Mouse (Mus musculus) liver, embryonic 13.5 days (tissue): ENCODE results near the gene Rnase2b. TPM values are rescaled to one million over a fixed set of nuclear protein-coding genes. Genes with fewer than 3 reads are reported as not detected.

Experiments used
- ATAC-seq: fragments of 200-750 bp; cut with Nextera tagmentation; 2 replicates; pipeline ENCODE4 v1.8.0; 2017; ENCODE audit warnings: low read depth, mild to moderate bottlenecking, moderate number of reproducible peaks, moderate library complexity
- DNase-seq: peaks from one replicate; pipeline ENCODE4 v3.0.0; 2022
- H3K27ac ChIP-seq: fragments of 300-500 bp; sonication (generic); 2 replicates; pipeline ENCODE4 v1.5.1; 2015; ENCODE audit warnings: moderate library complexity, mild to moderate bottlenecking, inconsistent platforms
- H3K27me3 ChIP-seq: fragments of 300-500 bp; sonication (generic); 2 replicates; pipeline ENCODE4 v1.6.1; 2015; ENCODE audit warnings: mild to moderate bottlenecking, inconsistent platforms
- H3K36me3 ChIP-seq: fragments of 300-500 bp; sonication (generic); 2 replicates; pipeline ENCODE4 v1.6.1; 2015; ENCODE audit warnings: mild to moderate bottlenecking, inconsistent platforms
- H3K4me1 ChIP-seq: fragments of 300-500 bp; sonication (generic); replicated peaks from 2 replicates; pipeline ENCODE4 v1.6.1; 2015; ENCODE audit warnings: inconsistent platforms
- H3K4me2 ChIP-seq: fragments of 300-500 bp; sonication (generic); 2 replicates; pipeline ENCODE4 v1.6.1; 2015; ENCODE audit warnings: inconsistent platforms, mild to moderate bottlenecking, moderate library complexity
- H3K4me3 ChIP-seq: fragments of 300-500 bp; sonication (generic); replicated peaks from 2 replicates; pipeline ENCODE4 v1.5.1; 2015; ENCODE audit warnings: mild to moderate bottlenecking, inconsistent platforms
- H3K9ac ChIP-seq: fragments of 300-500 bp; sonication (generic); 2 replicates; pipeline ENCODE4 v1.6.1; 2015; ENCODE audit warnings: mild to moderate bottlenecking, inconsistent platforms
- H3K9me3 ChIP-seq: fragments of 300-500 bp; sonication (generic); replicated peaks from 2 replicates; pipeline ENCODE4 v1.6.1; 2016; ENCODE audit warnings: inconsistent platforms
- WGBS: fragments of 180-500 bp; shearing (Covaris S2); methylation state at CpG from one replicate; pipeline ENCODE4 v1.1.7; 2015; ENCODE audit not compliant: insufficient replicate concordance; 5-methylcytosine and 5-hydroxymethylcytosine counted together
- polyA plus RNA-seq: library from polyadenylated mRNA; unstranded; fragments of >200 nt; fragmentation: Nextera tagmentation; extraction: Ambion mirVana; gene quantifications from 2 replicates; pipeline ENCODE4 v1.2.1, GENCODE M21; 2015

The Rnase2b gene
- polyA plus RNA-seq, 1 experiment from 2014 or later: not detected

DNA sequence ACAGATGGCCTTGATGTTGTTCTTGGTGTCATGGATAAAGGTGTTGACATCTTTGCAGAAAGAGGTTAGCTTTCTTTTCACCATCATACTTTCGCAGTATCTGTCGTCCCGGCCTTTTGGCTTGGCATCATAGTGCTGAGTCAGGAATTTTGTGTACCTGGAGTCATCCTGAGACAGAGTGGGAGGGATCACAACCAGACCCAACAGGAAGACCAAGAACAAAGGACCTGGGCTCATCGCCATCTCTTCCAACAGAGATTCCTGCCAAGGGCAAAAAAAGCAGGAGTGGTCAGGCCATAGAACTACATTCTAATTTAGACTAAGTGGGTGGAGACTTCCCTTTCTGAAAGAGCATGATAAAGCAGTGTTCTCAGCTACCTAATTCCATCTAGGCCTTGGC lies 33.6 kb downstream of the Rnase2b start:
- Histone ChIP-seq H3K9ac (no peak overlapping the region), H3K4me1 (no peaks in the 10 kb centered on the region), H3K4me2 (no peak overlapping the region), H3K4me3 (no peak overlapping the region), H3K27ac (no peak overlapping the region), H3K36me3 (no peaks in the 10 kb centered on the region), H3K9me3 (no peaks in the 10 kb centered on the region), H3K27me3 (no peaks in the 10 kb centered on the region)
- WGBS: 79% methylated on average over 4 of the region's 4 CpGs
- ATAC-seq: no peak
- no peak for DNase-seq

DNA sequence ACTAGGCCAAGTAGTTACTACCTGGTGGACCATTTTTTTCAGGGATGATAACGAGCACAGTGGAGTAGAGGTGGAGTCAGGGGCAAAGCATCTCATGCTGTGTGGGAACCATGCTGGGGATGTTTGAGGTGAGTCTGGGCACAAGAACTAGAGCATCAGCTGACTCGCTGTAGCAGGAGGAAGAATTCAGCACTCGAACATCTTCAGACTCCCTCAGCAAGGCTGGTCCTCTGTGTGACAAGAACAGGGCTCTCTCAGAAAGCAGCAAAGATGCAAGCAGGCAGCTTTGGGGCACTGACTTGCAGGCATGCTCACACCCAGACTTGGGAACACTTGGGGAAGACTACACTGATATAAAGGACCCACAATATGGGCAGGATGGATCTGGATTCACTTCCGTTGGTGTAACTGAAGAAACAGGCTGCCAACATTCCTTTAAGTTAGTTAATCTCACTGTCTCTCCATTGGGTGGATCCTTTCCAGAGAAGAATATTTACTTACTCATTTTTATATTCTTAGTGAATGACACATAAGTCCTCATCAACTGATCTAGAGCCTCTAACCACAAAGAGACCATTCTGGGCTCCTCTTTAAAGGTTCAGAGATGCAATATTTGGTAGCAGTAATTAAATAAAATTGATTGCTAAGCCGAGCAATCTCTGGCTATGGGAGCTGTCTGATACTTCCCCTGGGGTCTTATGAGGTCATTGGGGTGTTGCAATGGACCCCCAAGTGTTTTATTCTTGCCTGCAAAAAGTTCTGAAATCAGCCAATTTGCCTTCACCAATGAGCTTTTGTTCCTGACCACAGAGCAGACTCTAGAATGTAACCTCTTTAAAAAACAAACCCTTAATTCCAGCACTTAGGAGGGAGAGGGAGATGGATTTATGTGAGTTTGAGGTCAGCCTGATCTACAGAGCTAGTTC lies 37.3 kb downstream of the Rnase2b start, which contains the start of gene Ang2:
Gene Ang2, minus strand, starts transcription at position 51 of the 926 bp plus-strand sequence.
- Histone ChIP-seq H3K4me1 (no peaks in the 10 kb centered on the region), H3K36me3 (no peaks in the 10 kb centered on the region), H3K27ac (no peak within 1 kb of the TSS), H3K4me2 (no peak within 1 kb of the TSS), H3K4me3 (no peak within 1 kb of the TSS), H3K27me3 (no peaks in the 10 kb centered on the region), H3K9me3 (no peaks in the 10 kb centered on the region), H3K9ac (no peak within 1 kb of the TSS)
- DNase-seq (no peak), ATAC-seq (no peak)
- 58% methylated on average over 5 of the region's 5 CpGs for WGBS

DNA sequence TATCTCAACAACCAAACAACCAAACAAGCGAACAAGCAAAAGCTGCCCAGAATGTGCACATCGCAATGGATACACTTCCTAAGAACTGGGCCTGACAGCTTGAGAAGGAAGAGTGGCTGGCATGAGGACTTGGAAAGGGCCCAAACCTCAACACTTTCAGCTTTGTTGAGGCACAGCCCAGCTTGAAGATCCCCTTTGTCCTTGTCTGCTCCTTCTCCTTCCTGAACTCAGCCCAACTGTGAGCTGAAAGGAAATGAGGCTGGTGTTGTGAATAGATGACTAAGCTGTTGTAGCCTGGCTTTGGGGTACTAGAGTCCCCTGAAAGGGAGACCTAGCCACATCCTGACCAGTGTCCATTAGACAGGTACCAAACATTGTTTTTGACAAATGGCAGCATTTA lies 38.0 kb downstream of the Rnase2b start:
- ATAC-seq (no peak), DNase-seq (no peak)
- WGBS: 72% methylated on average over 2 of the region's 2 CpGs
- Histone ChIP-seq H3K27me3 (no peaks in the 10 kb centered on the region), H3K9me3 (no peaks in the 10 kb centered on the region), H3K36me3 (no peaks in the 10 kb centered on the region), H3K4me2 (no peak overlapping the region), H3K4me3 (no peak overlapping the region), H3K27ac (no peak overlapping the region), H3K9ac (no peak overlapping the region), H3K4me1 (no peaks in the 10 kb centered on the region)

DNA sequence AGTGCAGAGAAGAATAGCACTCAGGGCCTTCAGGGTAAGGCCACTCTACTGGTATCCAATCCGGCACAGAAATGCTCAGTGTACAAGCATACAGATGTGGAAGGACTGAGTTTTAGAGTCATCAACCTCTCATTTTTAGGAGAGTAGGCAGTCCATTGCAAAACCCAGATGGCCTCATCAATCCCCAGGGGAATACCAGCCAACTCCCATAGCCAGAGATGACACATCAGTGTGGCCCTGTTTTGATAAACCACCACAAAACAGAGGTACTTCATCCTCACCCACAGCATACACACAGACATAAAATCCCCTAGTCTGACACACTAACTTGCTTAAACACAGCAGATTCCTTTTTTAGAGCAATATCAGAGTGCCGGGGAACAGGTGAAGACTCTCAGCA lies 38.4 kb downstream of the Rnase2b start:
- Histone ChIP-seq H3K4me1 (no peaks in the 10 kb centered on the region), H3K36me3 (no peaks in the 10 kb centered on the region), H3K4me2 (no peak overlapping the region), H3K27ac (no peak overlapping the region), H3K4me3 (no peak overlapping the region), H3K9ac (no peak overlapping the region), H3K27me3 (no peaks in the 10 kb centered on the region), H3K9me3 (no peaks in the 10 kb centered on the region)
- no peak for DNase-seq
- no peak for ATAC-seq
- WGBS: 73% methylated on average over 2 of the region's 2 CpGs

DNA sequence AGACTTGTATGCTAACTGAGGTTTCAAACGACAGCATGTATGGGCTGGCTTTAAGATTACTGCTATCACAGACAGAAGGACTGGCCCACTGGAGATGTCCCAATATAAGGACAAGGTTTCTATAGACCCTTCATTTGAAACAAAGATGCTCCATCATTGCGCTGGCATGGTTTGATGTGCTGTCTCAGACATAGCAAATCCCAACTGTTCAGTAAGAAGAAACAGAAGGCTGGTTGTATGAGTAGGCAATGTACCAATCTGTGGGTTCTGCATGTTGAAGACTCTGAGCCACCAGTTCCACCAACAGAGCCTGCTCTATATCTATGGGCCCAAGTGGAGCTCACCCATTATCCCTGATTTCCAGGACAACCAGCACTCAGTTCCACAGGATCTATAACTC lies 41.1 kb downstream of the Rnase2b start, which contains the start of gene Ear14:
Gene Ear14, plus strand, starts transcription at position 277 of the 400 bp plus-strand sequence.
- H3K4me3 ChIP-seq: no peak within 1 kb of the TSS
- DNase-seq (no peak), ATAC-seq (no peak)
- H3K9me3 ChIP-seq: no peaks in the 10 kb centered on the region
- H3K4me2 ChIP-seq: no peak within 1 kb of the TSS
- H3K27me3 ChIP-seq: no peaks in the 10 kb centered on the region
- WGBS: 64% methylated on average over 2 of the region's 2 CpGs
- no peak within 1 kb of the TSS for H3K9ac ChIP-seq
- H3K4me1 ChIP-seq: no peaks in the 10 kb centered on the region
- no peaks in the 10 kb centered on the region for H3K36me3 ChIP-seq
- H3K27ac ChIP-seq: no peak within 1 kb of the TSS

Other genes with a start within 250 kb of the Rnase2b start
- gene Osgep, start 237.4 kb upstream of the Rnase2b start, polyA plus RNA-seq: 64.9 and 66.3 TPM in 2 replicates
- 116 and 131 TPM in 2 replicates for gene Apex1, start 237.3 kb upstream of the Rnase2b start, polyA plus RNA-seq
- 22.7 and 23.2 TPM in 2 replicates for gene Pip4p1, start 231.4 kb upstream of the Rnase2b start, polyA plus RNA-seq
- gene Pnp, start 231.2 kb upstream of the Rnase2b start, polyA plus RNA-seq: 82.4 and 85.0 TPM in 2 replicates
- gene Gm49342, start 217.7 kb upstream of the Rnase2b start, polyA plus RNA-seq: not detected in 2 replicates
- 7.6 and 8.5 TPM in 2 replicates for gene Pnp2, start 206.3 kb upstream of the Rnase2b start, polyA plus RNA-seq
- not detected in 2 replicates for gene Rnase10, start 154.5 kb upstream of the Rnase2b start, polyA plus RNA-seq
- gene Rnase9, start 120.4 kb upstream of the Rnase2b start, polyA plus RNA-seq: not detected in 2 replicates
- gene Rnase11, start 112.1 kb upstream of the Rnase2b start, polyA plus RNA-seq: not detected in 2 replicates
- 1.6 and 1.8 TPM in 2 replicates for gene Rnase12, start 104.6 kb upstream of the Rnase2b start, polyA plus RNA-seq
- gene Olfr750, start 87.8 kb upstream of the Rnase2b start, polyA plus RNA-seq: not detected in 2 replicates
- gene Rnase4, start 71.2 kb upstream of the Rnase2b start, polyA plus RNA-seq: 14.1 and 15.7 TPM in 2 replicates
- gene Ang, start 71.1 kb upstream of the Rnase2b start, polyA plus RNA-seq: 3.7 and 4.6 TPM in 2 replicates
- gene Eddm3b, start 47.8 kb upstream of the Rnase2b start, polyA plus RNA-seq: not detected in 2 replicates
- gene Rnase6, start 38.4 kb upstream of the Rnase2b start, polyA plus RNA-seq: 2.6 and 2.7 TPM in 2 replicates
- 0.12 TPM in 1 of 2 replicates, not detected in the other for gene Rnase1, start 15.5 kb upstream of the Rnase2b start, polyA plus RNA-seq
- not detected in 2 replicates for gene Ang2, start 36.9 kb downstream of the Rnase2b start, polyA plus RNA-seq
- not detected in 2 replicates for gene Ear14, start 41.1 kb downstream of the Rnase2b start, polyA plus RNA-seq
- gene Rnase2a, start 93.9 kb downstream of the Rnase2b start, polyA plus RNA-seq: not detected in 2 replicates
- not detected in 2 replicates for gene Gm7247, start 199.5 kb downstream of the Rnase2b start, polyA plus RNA-seq
- gene Vmn2r88, start 248.6 kb downstream of the Rnase2b start, polyA plus RNA-seq: not detected in 2 replicates